8 mouse cellular contexts compared by ENCODE assay signal in the genomic region with DNA sequence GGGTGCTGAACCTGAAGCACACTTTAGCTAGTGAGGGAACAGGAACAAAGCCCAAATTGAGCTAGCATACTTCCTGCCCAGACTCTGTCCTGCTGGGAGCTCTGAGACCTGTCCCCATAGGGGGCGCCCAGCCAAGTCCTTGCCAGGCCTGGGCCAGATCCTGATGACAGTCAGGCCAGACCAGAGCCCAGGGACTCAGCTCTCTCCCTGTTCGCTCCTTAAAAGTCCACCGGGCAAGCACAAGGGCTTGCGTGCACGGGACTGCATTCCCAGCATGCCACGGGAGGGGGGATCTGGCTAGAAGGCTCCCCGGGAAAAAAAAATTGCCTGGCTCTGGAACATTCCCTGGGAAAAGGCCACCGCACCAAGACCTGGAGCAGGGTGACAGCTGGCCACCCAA. TPM values are rescaled to one million over a fixed set of nuclear protein-coding genes. Genes with fewer than 3 reads are reported as not detected.
DNase-seq lines count a peak whose midpoint lies in the region; ATAC-seq and TF ChIP-seq lines count a peak whose summit lies in the region.

No protein-coding gene starts in this region.

- H3K4me1 ChIP-seq in limb, embryonic 10.5 days: peaks cover 43% of the 10 kb centered on the region
- H3K4me1 ChIP-seq in midbrain, embryonic 13.5 days (replicated peaks): no peaks in the 10 kb centered on the region

- DNase-seq in layer of hippocampus, adult 2 months (ENCODE audit: low spot score in 2 of 2): no peak
- no peak for DNase-seq in layer of hippocampus, adult 8-10 months (ENCODE audit: low spot score in 2 of 2)
- DNase-seq in cerebellum, adult 8-10 months: peak; percentile 11
- peak; percentile 33 to 52 for DNase-seq in gastrocnemius, postnatal 4 days (ENCODE audit: low spot score in 2 of 2)
- DNase-seq in limb, embryonic 10.5 days (ENCODE audit: low spot score): no peak
- DNase-seq in spleen, postnatal 4 days (ENCODE audit: low spot score in 2 of 2): no peak
- no peak for DNase-seq in MN1 (ENCODE audit: low spot score)

- no peak overlapping the region for H3K27ac ChIP-seq in layer of hippocampus, adult 2 months
- peak overlapping the region; percentile 81 for H3K27ac ChIP-seq in limb, embryonic 10.5 days
- no peak overlapping the region for H3K27ac ChIP-seq in midbrain, embryonic 13.5 days

- peak; percentile 58 for TF ChIP-seq CTCF in layer of hippocampus, adult 2 months (conservative IDR thresholded peaks at IDR 0.05)

- no peak for ATAC-seq in midbrain, embryonic 13.5 days

- whole genome bisulfite sequencing in limb, embryonic 10.5 days: 68% methylated on average over 8 of the region's 8 CpGs
- 67% methylated on average over 8 of the region's 8 CpGs for WGBS in midbrain, embryonic 13.5 days

- no peaks in the 10 kb centered on the region for H3K9me3 ChIP-seq in limb, embryonic 10.5 days (replicated peaks)
- H3K9me3 ChIP-seq in midbrain, embryonic 13.5 days: no peaks in the 10 kb centered on the region

- no peaks in the 10 kb centered on the region for H3K36me3 ChIP-seq in limb, embryonic 10.5 days
- no peaks in the 10 kb centered on the region for H3K36me3 ChIP-seq in midbrain, embryonic 13.5 days

- no peak overlapping the region for H3K4me3 ChIP-seq in layer of hippocampus, adult 2 months
- H3K4me3 ChIP-seq in limb, embryonic 10.5 days: no peak overlapping the region
- no peak overlapping the region for H3K4me3 ChIP-seq in midbrain, embryonic 13.5 days (replicated peaks)

- no peak overlapping the region for H3K9ac ChIP-seq in midbrain, embryonic 13.5 days (replicated peaks)

- H3K27me3 ChIP-seq in limb, embryonic 10.5 days (ENCODE audit: low read depth, poor library complexity, severe bottlenecking): no peaks in the 10 kb centered on the region
- no peaks in the 10 kb centered on the region for H3K27me3 ChIP-seq in midbrain, embryonic 13.5 days

- H3K4me2 ChIP-seq in midbrain, embryonic 13.5 days (replicated peaks): no peak overlapping the region

RNA-seq across cellular contexts. Expression of gene Tmem270, which starts 41.4 kb away (rescaled TPM):
- not detected for total RNA-seq in layer of hippocampus, adult 2 months (2021)
- total RNA-seq in layer of hippocampus, adult 8-10 months (2022): not detected
- not detected for total RNA-seq in gastrocnemius, postnatal 4 days (2021)
- polyA plus RNA-seq in limb, embryonic 10.5 days (2016; fragmentation: Nextera tagmentation; extraction: Ambion mirVana): not detected in 2 replicates
- not detected in 2 replicates for polyA plus RNA-seq in midbrain, embryonic 13.5 days (2015; fragmentation: Nextera tagmentation; extraction: Ambion mirVana)

RNA-seq across cellular contexts. Expression of gene Cldn13, which starts 50.2 kb away (rescaled TPM):
- total RNA-seq in layer of hippocampus, adult 2 months (2021): not detected
- total RNA-seq in layer of hippocampus, adult 8-10 months (2022): not detected
- not detected for total RNA-seq in gastrocnemius, postnatal 4 days (2021)
- 2.1 and 2.3 TPM in 2 replicates for polyA plus RNA-seq in limb, embryonic 10.5 days (2016; fragmentation: Nextera tagmentation; extraction: Ambion mirVana)
- polyA plus RNA-seq in midbrain, embryonic 13.5 days (2015; fragmentation: Nextera tagmentation; extraction: Ambion mirVana): 0.26 and 0.35 TPM in 2 replicates

Comparison
In these comparisons a context has a peak if more than half of its experiments do, and no peak if none do; other contexts are left out.
1. DNase-seq: peak in cerebellum, adult 8-10 months (single experiment) and gastrocnemius, postnatal 4 days (2 of 2); none in layer of hippocampus, adult 2 months (0 of 2), layer of hippocampus, adult 8-10 months (0 of 2), limb, embryonic 10.5 days (single experiment), spleen, postnatal 4 days (0 of 2) and MN1 (single experiment).